Mouse (Mus musculus) forebrain, embryonic 13.5 days (tissue): ENCODE data around the gene Fignl2. TPM values are rescaled to one million over a fixed set of nuclear protein-coding genes. Genes with fewer than 3 reads are reported as not detected.

Experiments used
- ATAC-seq: fragments of 200-750 bp; cut with Nextera tagmentation; 2 replicates; pipeline ENCODE4 v1.8.0; 2017
- H3K27ac ChIP-seq: fragments of 300-500 bp; sonication (generic); 2 replicates; pipeline ENCODE4 v1.5.1; 2015; ENCODE audit warnings: inconsistent platforms, mild to moderate bottlenecking, moderate library complexity
- H3K27me3 ChIP-seq: fragments of 300-500 bp; sonication (generic); 2 replicates; pipeline ENCODE4 v1.6.1; 2015; ENCODE audit warnings: mild to moderate bottlenecking, inconsistent platforms
- H3K36me3 ChIP-seq: fragments of 300-500 bp; sonication (generic); 2 replicates; pipeline ENCODE4 v1.6.1; 2015; ENCODE audit warnings: mild to moderate bottlenecking, inconsistent platforms; ENCODE audit not compliant: poor library complexity, severe bottlenecking
- H3K4me1 ChIP-seq: fragments of 300-500 bp; sonication (generic); 2 replicates; pipeline ENCODE4 v1.6.1; 2015; ENCODE audit warnings: inconsistent platforms
- H3K4me2 ChIP-seq: fragments of 300-500 bp; sonication (generic); 2 replicates; pipeline ENCODE4 v1.6.1; 2015; ENCODE audit warnings: inconsistent platforms, mild to moderate bottlenecking, moderate library complexity
- H3K4me3 ChIP-seq: fragments of 300-500 bp; sonication (generic); 2 replicates; pipeline ENCODE4 v1.5.1; 2015; ENCODE audit warnings: mild to moderate bottlenecking, inconsistent platforms
- H3K9ac ChIP-seq: fragments of 300-500 bp; sonication (generic); 2 replicates; pipeline ENCODE4 v1.6.1; 2015; ENCODE audit warnings: mild to moderate bottlenecking, inconsistent platforms
- H3K9me3 ChIP-seq: fragments of 300-500 bp; sonication (generic); replicated peaks from 2 replicates; pipeline ENCODE4 v1.6.1; 2016; ENCODE audit warnings: inconsistent platforms
- WGBS: fragments of 180-500 bp; shearing (Covaris S2); methylation state at CpG from one replicate; pipeline ENCODE4 v1.1.7; 2015; 5-methylcytosine and 5-hydroxymethylcytosine counted together
- polyA plus RNA-seq: library from polyadenylated mRNA; unstranded; fragments of >200 nt; fragmentation: Nextera tagmentation; extraction: Ambion mirVana; gene quantifications from 2 replicates; pipeline ENCODE4 v1.2.1, GENCODE M21; 2015

Gene Fignl2
- polyA plus RNA-seq, 1 experiment from 2014 or later = not detected

DNA sequence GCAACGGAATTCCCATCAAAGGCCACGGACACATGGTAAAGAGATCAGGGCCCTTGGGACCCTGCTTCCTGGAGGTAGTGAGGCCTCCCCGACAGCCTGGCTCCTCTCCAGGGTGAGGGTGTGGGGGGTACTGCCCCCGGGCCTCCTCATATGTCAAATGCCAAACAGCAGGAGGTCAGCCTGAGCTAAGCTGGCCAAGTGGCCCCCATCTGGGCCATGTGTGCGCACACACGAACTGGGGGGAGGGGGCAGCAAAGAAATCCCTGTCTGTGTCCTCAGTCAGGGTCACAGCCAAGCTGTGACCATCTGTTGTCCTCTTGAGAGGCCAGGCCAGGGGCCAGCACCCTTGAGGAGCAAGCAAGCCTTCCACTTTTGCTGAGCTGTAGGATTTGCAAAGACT is 13.3 kb downstream of the Fignl2 start:
- no peaks in the 10 kb centered on the region; the same call in 1 of the 2 replicates for H3K27me3 ChIP-seq
- H3K4me2 ChIP-seq = no peak overlapping the region
- H3K9me3 ChIP-seq = no peaks in the 10 kb centered on the region
- H3K36me3 ChIP-seq = no peaks in the 10 kb centered on the region
- ATAC-seq = no peak
- no peak overlapping the region for H3K9ac ChIP-seq
- WGBS = 38% methylated on average over 6 of the region's 6 CpGs
- H3K4me1 ChIP-seq = peaks cover 51% of the 10 kb centered on the region
- no peak overlapping the region for H3K27ac ChIP-seq
- no peak overlapping the region for H3K4me3 ChIP-seq

DNA sequence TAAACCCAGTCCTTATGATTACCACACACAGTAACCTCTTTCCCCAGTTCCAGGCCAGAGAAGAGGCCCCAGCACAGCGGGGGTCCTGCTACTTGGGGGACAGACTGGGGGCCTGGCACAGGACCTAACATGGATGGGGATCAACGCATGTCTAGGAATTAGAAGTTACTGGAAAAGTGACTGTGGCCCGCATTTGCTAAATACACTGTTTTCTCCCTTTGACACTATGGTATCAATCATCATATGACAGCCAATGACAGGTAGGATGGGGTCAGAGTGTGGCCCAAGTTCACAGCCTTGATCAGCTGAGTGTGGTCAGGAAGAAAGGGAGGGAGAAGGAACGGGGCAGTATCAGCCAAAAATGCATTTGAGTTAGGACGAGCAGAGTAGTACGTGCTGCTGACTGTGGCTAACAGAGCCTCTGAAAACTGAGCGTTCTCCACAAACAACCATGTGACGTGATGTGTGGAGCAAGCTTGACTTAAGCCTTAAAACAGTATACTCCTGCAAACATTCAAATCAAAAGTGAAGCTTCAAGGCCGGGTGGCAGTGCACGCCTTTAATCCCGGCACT is 18.0 kb downstream of the Fignl2 start:
- WGBS = 39% methylated on average over 11 of the region's 11 CpGs
- H3K4me2 ChIP-seq = no peak overlapping the region
- H3K36me3 ChIP-seq = no peaks in the 10 kb centered on the region
- H3K4me1 ChIP-seq = peaks cover 24% of the 10 kb centered on the region
- peaks cover 23% of the 10 kb centered on the region for H3K27me3 ChIP-seq
- H3K9me3 ChIP-seq = no peaks in the 10 kb centered on the region
- H3K27ac ChIP-seq = no peak overlapping the region
- ATAC-seq = no peak
- H3K4me3 ChIP-seq = no peak overlapping the region
- H3K9ac ChIP-seq = no peak overlapping the region

DNA sequence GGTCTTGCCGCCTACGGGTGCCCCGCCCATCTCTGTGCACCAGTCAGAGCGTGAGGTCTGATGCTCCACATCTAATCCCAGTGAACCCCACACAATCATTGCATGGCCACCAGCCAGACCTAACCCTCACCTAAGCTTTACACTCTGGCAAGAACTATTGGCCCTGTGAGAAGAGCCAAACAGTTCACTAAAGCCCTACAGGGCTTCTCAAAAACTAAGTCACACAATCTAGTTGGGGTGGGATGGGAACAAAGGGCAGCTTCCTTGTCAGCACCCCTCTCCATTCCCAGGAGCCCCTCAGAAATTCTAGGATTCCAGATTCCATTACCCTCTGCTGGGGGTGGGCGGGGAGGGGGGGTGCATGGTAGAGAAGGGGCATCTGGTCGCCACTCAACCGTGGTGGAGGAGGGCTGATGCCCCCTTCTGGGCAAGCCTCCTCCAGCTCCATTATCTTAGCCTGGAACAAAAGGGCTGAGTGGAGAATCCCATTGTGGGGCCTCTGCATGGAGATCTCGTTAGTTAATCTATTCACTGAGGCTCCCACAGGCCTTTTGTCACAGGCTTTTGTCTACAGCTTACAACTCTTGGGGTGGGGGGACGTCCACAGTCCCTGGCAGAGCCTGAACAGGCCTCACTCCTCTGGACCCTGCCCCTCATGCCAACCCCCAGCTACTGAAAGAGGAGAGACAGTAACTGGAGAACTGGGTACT is 18.6 kb downstream of the Fignl2 start:
- no peak overlapping the region for H3K4me3 ChIP-seq
- H3K4me1 ChIP-seq = peaks cover 18% of the 10 kb centered on the region
- H3K27me3 ChIP-seq = peaks cover 29% of the 10 kb centered on the region
- H3K9me3 ChIP-seq = no peaks in the 10 kb centered on the region
- 3% methylated on average over 9 of the region's 9 CpGs for WGBS
- ATAC-seq = no peak
- H3K36me3 ChIP-seq = no peaks in the 10 kb centered on the region
- H3K4me2 ChIP-seq = no peak overlapping the region
- H3K27ac ChIP-seq = no peak overlapping the region
- no peak overlapping the region for H3K9ac ChIP-seq

DNA sequence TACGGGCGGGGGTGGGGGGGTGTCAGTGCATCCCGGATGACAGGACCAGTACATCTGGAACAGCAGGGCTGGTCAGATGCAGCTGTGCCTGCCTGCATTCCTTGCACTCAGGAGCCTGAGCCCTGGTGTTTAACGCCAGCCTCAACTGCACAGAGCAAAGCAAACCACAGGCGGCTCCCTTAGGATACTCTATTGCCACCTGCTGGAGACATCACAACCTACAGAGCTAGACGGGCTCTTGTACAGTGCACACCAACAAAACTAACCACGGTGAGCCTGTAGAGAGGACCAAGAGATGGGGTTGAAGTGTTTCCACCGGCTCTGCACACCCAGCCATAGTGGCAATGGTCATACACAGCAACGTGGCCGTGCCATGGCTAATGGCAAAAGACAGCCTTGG is 22.1 kb downstream of the Fignl2 start:
- Histone ChIP-seq H3K4me2 (no peak overlapping the region), H3K4me1 (peaks cover 27% of the 10 kb centered on the region), H3K27ac (no peak overlapping the region), H3K36me3 (no peaks in the 10 kb centered on the region), H3K4me3 (no peak overlapping the region), H3K9ac (no peak overlapping the region), H3K9me3 (no peaks in the 10 kb centered on the region; the same call in 1 of the 2 replicates), H3K27me3 (peaks cover 64% of the 10 kb centered on the region)
- WGBS = 42% methylated on average over 10 of the region's 10 CpGs
- peak; percentile 83 for ATAC-seq

DNA sequence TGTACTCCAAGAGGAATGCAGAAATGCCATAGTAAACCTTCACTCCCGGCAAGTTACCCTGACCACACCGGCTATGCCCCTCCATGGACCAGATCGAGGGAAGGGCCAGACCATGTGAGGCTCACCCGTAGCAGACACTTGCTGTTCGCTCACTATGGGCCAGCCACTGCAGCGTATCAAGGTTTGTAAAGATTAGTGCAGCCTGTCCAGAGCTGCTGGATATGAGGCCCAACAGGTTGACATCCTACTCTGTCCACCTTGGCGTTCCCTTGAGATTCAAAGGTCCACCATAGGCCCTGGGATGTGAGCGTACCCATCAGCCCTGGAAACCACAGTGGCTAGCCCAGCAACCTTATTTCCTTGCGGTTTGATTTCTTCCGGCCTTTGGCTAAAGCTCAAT is 23.8 kb downstream of the Fignl2 start:
- H3K27ac ChIP-seq = no peak overlapping the region
- no peak for ATAC-seq
- no peak overlapping the region for H3K9ac ChIP-seq
- H3K27me3 ChIP-seq = peaks cover 81% of the 10 kb centered on the region
- no peak overlapping the region for H3K4me3 ChIP-seq
- H3K4me1 ChIP-seq = peaks cover 17% of the 10 kb centered on the region
- no peaks in the 10 kb centered on the region; the same call in 1 of the 2 replicates for H3K9me3 ChIP-seq
- H3K4me2 ChIP-seq = no peak overlapping the region
- 85% methylated on average over 10 of the region's 10 CpGs for WGBS
- no peaks in the 10 kb centered on the region for H3K36me3 ChIP-seq

DNA sequence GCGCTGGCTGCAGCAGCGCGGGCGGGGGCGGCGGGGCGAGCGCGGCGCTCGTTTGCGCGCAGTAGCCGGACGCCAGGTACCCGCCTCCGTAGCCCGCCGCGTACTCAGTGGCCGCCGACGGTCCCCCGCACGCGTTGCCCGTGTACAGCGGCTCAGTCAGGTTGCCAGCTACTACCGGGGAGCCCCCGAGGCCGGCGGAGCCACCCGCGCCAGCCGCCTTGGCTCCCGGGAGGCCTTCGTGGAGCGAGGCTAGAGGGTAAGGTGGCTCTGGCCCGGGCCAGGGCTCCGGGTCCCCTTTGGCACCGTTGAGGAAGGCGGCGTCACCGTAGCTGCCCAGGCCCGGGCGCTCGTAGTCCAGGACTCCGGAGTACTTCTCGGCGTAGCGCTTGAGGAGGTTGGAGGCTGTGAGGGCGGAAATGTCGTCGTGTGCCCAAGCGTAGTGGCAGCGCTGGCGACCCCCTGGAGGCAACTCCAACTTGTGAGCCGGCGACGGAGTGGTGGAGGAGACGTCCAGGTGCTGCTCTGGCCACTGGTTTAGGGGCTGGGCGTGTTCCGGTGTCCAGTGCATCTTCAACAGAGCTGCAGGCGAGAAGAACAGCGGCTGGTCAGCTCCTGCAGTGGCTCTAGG is 24.4 kb downstream of the Fignl2 start:
- no peaks in the 10 kb centered on the region; the same call in 1 of the 2 replicates for H3K9me3 ChIP-seq
- H3K36me3 ChIP-seq = no peaks in the 10 kb centered on the region
- H3K4me3 ChIP-seq = peak overlapping the region; percentile 42
- H3K27me3 ChIP-seq = peaks cover 87% of the 10 kb centered on the region
- peak overlapping the region; percentile 37; the same call in 1 of the 2 replicates for H3K9ac ChIP-seq
- no peak for ATAC-seq
- WGBS = 11% methylated on average over 54 of the region's 65 CpGs
- H3K27ac ChIP-seq = no peak overlapping the region
- peak overlapping the region; percentile 64 for H3K4me2 ChIP-seq
- H3K4me1 ChIP-seq = peaks cover 15% of the 10 kb centered on the region

DNA sequence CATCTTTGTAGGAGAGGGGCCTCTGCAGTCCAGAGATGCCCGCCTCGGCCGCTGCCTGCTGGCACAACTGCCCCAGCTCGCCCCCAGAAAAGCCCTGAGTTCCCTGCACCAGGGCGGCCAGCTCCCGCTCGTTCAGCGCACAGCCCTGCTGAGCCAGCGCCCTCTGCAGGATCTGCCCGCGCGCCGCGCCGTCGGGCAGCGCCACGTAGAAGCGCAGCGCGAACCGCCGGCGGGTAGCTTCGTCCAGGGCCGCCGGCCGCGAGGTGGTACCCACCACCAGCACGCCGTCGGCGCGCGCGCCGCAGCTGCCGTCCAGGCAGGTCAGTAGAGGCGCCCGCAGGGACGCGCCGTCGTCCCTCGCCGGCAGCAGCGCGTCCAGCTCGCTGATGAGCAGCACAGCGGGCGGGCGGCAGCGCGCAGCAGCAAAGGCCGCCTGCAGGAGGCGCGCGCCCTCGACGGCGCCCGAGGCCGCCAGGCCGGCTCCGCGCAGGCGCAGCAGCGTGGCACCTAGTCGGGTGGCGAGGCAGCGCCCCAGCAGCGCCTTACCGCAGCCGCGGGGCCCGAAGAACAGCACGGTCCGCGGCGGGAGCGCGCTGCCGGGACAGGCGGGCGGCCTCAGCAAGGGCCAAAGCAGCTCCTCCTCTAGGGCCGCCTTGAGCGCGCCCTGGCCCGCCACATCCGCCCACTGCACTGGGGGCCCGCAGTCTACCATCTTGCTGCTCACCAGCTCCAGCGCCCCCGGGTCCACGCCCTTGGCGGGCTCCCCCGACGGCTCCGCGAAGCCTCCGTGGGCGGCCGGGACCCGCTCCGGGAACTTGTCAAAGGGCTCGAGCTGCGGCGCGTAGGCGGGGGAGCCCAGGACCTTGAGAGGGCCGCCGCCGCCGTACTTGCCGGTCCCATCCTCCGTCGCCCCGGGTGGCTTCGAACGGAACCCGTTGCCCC is 25.5 kb downstream of the Fignl2 start:
- 0 out of 2 replicates have a peak overlapping the region, but pooled peaks have one; percentile 2 for H3K9ac ChIP-seq
- H3K4me1 ChIP-seq = peaks cover 15% of the 10 kb centered on the region
- WGBS = 11% methylated on average over 116 of the region's 120 CpGs
- no peak overlapping the region for H3K27ac ChIP-seq
- H3K4me3 ChIP-seq = peak overlapping the region; percentile 42
- no peaks in the 10 kb centered on the region for H3K36me3 ChIP-seq
- peak overlapping the region; percentile 64 for H3K4me2 ChIP-seq
- H3K27me3 ChIP-seq = peaks cover 96% of the 10 kb centered on the region
- no peaks in the 10 kb centered on the region; the same call in 1 of the 2 replicates for H3K9me3 ChIP-seq
- peak; percentile 42; the same call in 1 of the 2 replicates for ATAC-seq

DNA sequence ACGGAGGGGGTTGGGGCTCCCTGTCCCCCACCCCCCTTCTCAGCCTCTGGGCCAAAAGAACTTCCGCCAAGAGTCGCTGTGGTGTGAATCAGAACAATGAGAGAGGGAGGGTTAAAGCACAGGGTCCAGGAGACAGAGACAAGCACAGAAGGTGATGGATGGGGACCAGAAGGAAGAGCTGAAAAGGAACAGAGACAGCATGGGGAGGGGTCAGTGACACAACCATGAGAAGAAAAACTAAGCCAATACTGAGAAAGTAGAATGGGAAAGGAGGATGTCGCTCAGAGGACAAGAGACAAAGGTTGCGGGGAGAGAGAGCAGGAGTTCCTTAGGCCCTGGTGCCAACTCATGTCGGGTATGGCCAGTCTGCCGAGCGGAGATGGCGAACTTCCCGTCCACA is 26.5 kb downstream of the Fignl2 start:
- no peak for ATAC-seq
- 43% methylated on average over 10 of the region's 10 CpGs for WGBS

DNA sequence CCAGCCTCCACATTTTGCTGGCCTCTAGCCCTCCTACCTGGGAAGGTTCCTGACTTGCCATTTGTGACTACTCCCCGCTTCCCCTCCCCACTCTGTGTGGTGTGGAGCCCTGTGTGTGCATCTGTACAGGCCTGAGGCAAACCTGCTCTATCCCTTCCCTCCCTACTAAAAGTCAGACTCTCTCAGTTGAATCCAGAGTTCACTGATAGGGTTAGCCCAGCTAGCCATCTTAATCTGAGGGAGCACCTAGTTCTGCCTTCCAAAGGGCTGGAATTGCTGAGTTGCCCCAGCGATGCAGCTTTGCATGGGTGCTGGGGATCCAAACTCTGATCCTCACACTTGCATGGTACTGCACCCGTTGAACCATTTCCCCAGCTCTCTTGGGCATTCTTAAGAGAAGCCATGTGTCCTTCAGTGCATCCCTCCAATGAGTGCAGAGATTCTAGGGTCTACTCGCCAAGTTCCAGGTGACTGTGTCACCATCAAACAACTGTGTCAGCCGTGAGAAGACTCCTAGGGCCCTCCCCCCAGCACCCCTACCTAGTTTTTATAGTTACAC is 29.9 kb downstream of the Fignl2 start:
- 56% methylated on average over 5 of the region's 5 CpGs for WGBS
- no peaks in the 10 kb centered on the region for H3K36me3 ChIP-seq
- no peak overlapping the region for H3K27ac ChIP-seq
- no peak for ATAC-seq
- no peak overlapping the region for H3K9ac ChIP-seq
- peaks cover 98% of the 10 kb centered on the region for H3K27me3 ChIP-seq
- peaks cover 24% of the 10 kb centered on the region for H3K4me1 ChIP-seq
- no peak overlapping the region for H3K4me2 ChIP-seq
- no peak overlapping the region for H3K4me3 ChIP-seq
- H3K9me3 ChIP-seq = no peaks in the 10 kb centered on the region

More for the DNA sequence above, 26.5 kb downstream of the Fignl2 start:
- H3K9me3 ChIP-seq = no peaks in the 10 kb centered on the region; the same call in 1 of the 2 replicates
- H3K4me1 ChIP-seq = peaks cover 21% of the 10 kb centered on the region
- H3K27ac ChIP-seq = no peak overlapping the region
- H3K4me2 ChIP-seq = no peak overlapping the region
- H3K36me3 ChIP-seq = no peaks in the 10 kb centered on the region
- peaks cover 96% of the 10 kb centered on the region for H3K27me3 ChIP-seq
- no peak overlapping the region for H3K9ac ChIP-seq
- no peak overlapping the region for H3K4me3 ChIP-seq

DNA sequence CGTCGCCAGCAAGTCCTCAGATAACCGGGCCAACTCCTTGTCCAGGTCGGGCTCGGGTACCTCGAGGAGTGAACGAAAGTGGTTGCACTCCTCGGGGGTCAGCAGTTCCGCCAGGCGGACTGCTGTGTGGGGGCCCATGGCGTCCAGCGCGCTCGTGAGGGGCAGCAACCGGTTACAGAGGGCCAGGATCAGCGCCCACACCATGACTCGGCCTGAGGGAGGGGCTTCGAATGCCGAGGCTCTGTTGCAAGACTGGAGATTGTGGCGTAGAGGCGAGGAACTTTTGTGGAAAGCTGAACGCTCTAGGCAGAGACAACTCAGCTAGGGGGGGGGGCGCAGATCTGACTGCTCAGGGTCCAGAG is 31.2 kb downstream of the Fignl2 start, which contains the start of gene Gm47841:
Gene Gm47841, minus strand, starts transcription at position 204 of the 362 bp plus-strand sequence.
- Histone ChIP-seq H3K27ac (no peak within 1 kb of the TSS), H3K4me1 (peaks cover 17% of the 10 kb centered on the region), H3K9me3 (no peaks in the 10 kb centered on the region), H3K4me3 (peak within 1 kb of the TSS; percentile 53), H3K36me3 (no peaks in the 10 kb centered on the region), H3K27me3 (peaks cover 86% of the 10 kb centered on the region), H3K9ac (peak within 1 kb of the TSS; percentile 67), H3K4me2 (peak within 1 kb of the TSS; percentile 98)
- WGBS = under 1% methylated on average over 23 of the region's 23 CpGs
- ATAC-seq = peak; percentile 31; the same call in 1 of the 2 replicates

DNA sequence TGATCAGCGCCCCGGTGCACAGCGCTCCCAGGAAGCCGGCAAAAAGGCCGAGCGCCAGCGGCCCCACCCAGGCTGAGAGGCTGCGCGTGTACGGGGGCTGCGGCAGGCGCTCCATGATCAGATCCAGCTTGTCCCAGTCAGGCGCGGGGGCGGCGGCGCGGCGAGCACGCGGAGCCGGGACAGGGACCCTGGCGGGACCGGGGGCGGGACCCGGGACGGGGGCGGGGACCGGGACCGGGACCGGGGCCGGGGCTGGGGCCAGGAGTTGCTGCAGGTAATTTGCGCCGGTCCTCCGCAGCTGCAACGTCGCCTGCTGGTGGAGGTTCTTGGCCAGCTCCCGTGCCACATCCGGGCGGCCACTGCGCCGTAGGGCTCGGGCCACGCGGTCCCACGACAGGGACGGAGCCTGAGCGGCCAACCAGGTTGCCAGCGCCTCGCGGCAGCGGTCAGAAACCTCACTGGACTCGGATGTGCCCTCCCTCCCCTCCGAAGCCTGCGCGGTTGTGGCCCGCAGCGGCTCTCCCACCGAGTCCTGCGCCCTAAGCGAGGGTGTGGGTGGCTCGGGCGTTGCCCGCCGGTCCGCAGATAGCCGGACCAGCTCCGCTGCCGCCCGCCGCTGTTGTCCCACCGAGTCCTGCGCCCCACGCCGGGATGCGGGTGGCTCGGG is 31.7 kb downstream of the Fignl2 start:
- H3K4me3 ChIP-seq = peak overlapping the region; percentile 53
- no peaks in the 10 kb centered on the region for H3K36me3 ChIP-seq
- peak; percentile 59; the same call in 1 of the 2 replicates for ATAC-seq
- no peaks in the 10 kb centered on the region for H3K9me3 ChIP-seq
- H3K27ac ChIP-seq = no peak overlapping the region
- H3K4me1 ChIP-seq = peaks cover 17% of the 10 kb centered on the region
- under 1% methylated on average over 72 of the region's 77 CpGs for WGBS
- peak overlapping the region; percentile 67 for H3K9ac ChIP-seq
- peak overlapping the region; percentile 98 for H3K4me2 ChIP-seq
- H3K27me3 ChIP-seq = peaks cover 86% of the 10 kb centered on the region
